Mouse (Mus musculus) ES-E14 (cell line): ENCODE results near the gene Tmem123. TPM values are rescaled to one million over a fixed set of nuclear protein-coding genes. Genes with fewer than 3 reads are reported as not detected.
A peak's percentile ranks its signal among the peaks of the same experiment; 100 is the strongest.

Experiments used
- DNase-seq: peaks from one replicate; pipeline ENCODE4 v3.0.0-alpha.2; 2013; ENCODE audit warnings: low read depth, low spot score
- H3K27ac ChIP-seq: 2 replicates; pipeline ENCODE4 v1.5.1; 2012; ENCODE audit warnings: low read depth, mild to moderate bottlenecking, low read length, moderate library complexity, mixed read lengths; ENCODE audit not compliant: poor library complexity, insufficient read depth, severe bottlenecking
- H3K36me3 ChIP-seq: 2 replicates; pipeline ENCODE4 v1.6.1; 2012; ENCODE audit warnings: mild to moderate bottlenecking, low read length, moderate library complexity, mixed read lengths; ENCODE audit not compliant: control insufficient read depth, poor library complexity, insufficient read depth, severe bottlenecking
- H3K4me1 ChIP-seq, 2 experiments: fragments of 150-350 bp in 1 of 2; sonication (generic) in 1 of 2; 2 replicates each; pipeline ENCODE4 v1.6.1; 2012; ENCODE audit warnings: low read length in 2 of 2, mild to moderate bottlenecking in 1 of 2, mixed read lengths in 1 of 2; ENCODE audit not compliant: control insufficient read depth in 2 of 2, insufficient read depth in 2 of 2, poor library complexity in 1 of 2
- H3K4me3 ChIP-seq, 2 experiments: fragments of 150-350 bp in 1 of 2; sonication (generic) in 1 of 2; 2 replicates each; pipeline ENCODE4 v1.5.1; 2012; ENCODE audit warnings: low read length in 2 of 2, low read depth in 1 of 2, mild to moderate bottlenecking in 1 of 2, mixed read lengths in 1 of 2; ENCODE audit not compliant: insufficient read depth in 1 of 2, poor library complexity in 1 of 2, severe bottlenecking in 1 of 2
- H3K9ac ChIP-seq: 2 replicates; pipeline ENCODE4 v1.6.1; 2012; ENCODE audit warnings: low read depth, mild to moderate bottlenecking, low read length, mixed read lengths; ENCODE audit not compliant: poor library complexity, insufficient read depth, severe bottlenecking
- H3K9me3 ChIP-seq: fragments of 150-350 bp; sonication (generic); 2 replicates; pipeline ENCODE4 v1.6.1; 2012; ENCODE audit warnings: low read depth, mild to moderate bottlenecking, low read length; ENCODE audit not compliant: control insufficient read depth, insufficient read depth
- CHD2 ChIP-seq: IDR thresholded peaks from 2 replicates; pipeline ENCODE4 v1.6.1; 2014; ENCODE audit warnings: mild to moderate bottlenecking, low read depth, low read length, inconsistent platforms
- HCFC1 ChIP-seq: IDR thresholded peaks from 2 replicates; pipeline ENCODE4 v1.6.1; 2012; ENCODE audit warnings: low read length, inconsistent platforms, borderline replicate concordance; ENCODE audit not compliant: insufficient read depth
- MAFK ChIP-seq: IDR thresholded peaks from 2 replicates; pipeline ENCODE4 v1.6.1; 2014; ENCODE audit warnings: mild to moderate bottlenecking, low read depth, low read length, inconsistent platforms; ENCODE audit not compliant: insufficient read depth
- ZC3H11A ChIP-seq: IDR thresholded peaks from 2 replicates; pipeline ENCODE4 v1.6.1; 2012; ENCODE audit warnings: low read depth, mild to moderate bottlenecking, inconsistent platforms, low read length, borderline replicate concordance
- ZNF384 ChIP-seq: IDR thresholded peaks from 2 replicates; pipeline ENCODE4 v1.6.1; 2012; ENCODE audit warnings: low read depth, low read length, inconsistent platforms
- in situ Hi-C, 2 experiments: fragments of 600-800 bp; cut with MboI; formaldehyde crosslinking; loops; one replicate each; pipeline ENCODE4 v1.15.1; 2025; ENCODE audit warnings: low sequenced_read_pairs in 2 of 2, inconsistent platforms in 1 of 2; ENCODE audit not compliant: unreplicated experiment in 2 of 2
- total RNA-seq: library from RNA; depleted of rRNA; stranded (reverse); fragments of 300-350 nt; gene quantifications from 2 replicates; pipeline ENCODE4 v1.2.3, GENCODE M21; 2012

Tmem123 gene
- total RNA-seq, 1 experiment, result 27.5 TPM

- Histone ChIP-seq H3K36me3 (no peaks in the 10 kb centered on the region), H3K9ac (no peak overlapping the region), H3K27ac (no peak overlapping the region), H3K4me3 (no peak overlapping the region), H3K9me3 (no peaks in the 10 kb centered on the region), H3K4me1 (no peaks in the 10 kb centered on the region)
- no peak for DNase-seq
- TF ChIP-seq ZNF384 (no peak), CHD2 (no peak), MAFK (no peak), HCFC1 (no peak), ZC3H11A (no peak)
- in situ Hi-C loops, result no loop called here
Measured at GRCm38 (mm10) chr9:7755889-7756423, 7.9 kb upstream of the Tmem123 start.

GRCm38 (mm10) chr9:7761906-7762455 lies 1.9 kb upstream of the Tmem123 start:
- no peaks in the 10 kb centered on the region for H3K36me3 ChIP-seq
- peak overlapping the region; percentile 16 to 38 for H3K4me3 ChIP-seq
- TF ChIP-seq HCFC1, result no peak
- TF ChIP-seq ZNF384, result no peak
- no peak for TF ChIP-seq CHD2
- no peak for TF ChIP-seq ZC3H11A
- DNase-seq, result no peak
- in situ Hi-C loops, result no loop called here
- H3K9me3 ChIP-seq, result no peaks in the 10 kb centered on the region
- H3K9ac ChIP-seq, result peak overlapping the region; percentile 56
- H3K27ac ChIP-seq, result no peak overlapping the region
- H3K4me1 ChIP-seq, result peaks cover 0 to 9% of the 10 kb centered on the region in 2 experiments; a peak in 2 of 4 replicates

GRCm38 (mm10) chr9:7762741-7763140 lies 1.1 kb upstream of the Tmem123 start:
- Histone ChIP-seq H3K27ac (no peak overlapping the region), H3K4me1 (peaks cover 0 to 12% of the 10 kb centered on the region in 2 experiments; a peak in 2 of 4 replicates), H3K9me3 (no peaks in the 10 kb centered on the region), H3K9ac (no peak overlapping the region), H3K4me3 (no peak overlapping the region), H3K36me3 (no peaks in the 10 kb centered on the region)
- TF ChIP-seq ZC3H11A (no peak), MAFK (no peak), CHD2 (no peak)
- no peak for DNase-seq
- in situ Hi-C loops, result no loop called here

GRCm38 (mm10) chr9:7764463-7764871 lies 626 bp downstream of the Tmem123 start:
- Histone ChIP-seq H3K9ac (peak overlapping the region; percentile 84), H3K27ac (0 out of 2 replicates have a peak overlapping the region, but pooled peaks have one; percentile 26), H3K9me3 (no peaks in the 10 kb centered on the region), H3K4me1 (peaks cover 0 to 12% of the 10 kb centered on the region in 2 experiments; a peak in 2 of 4 replicates), H3K4me3 (peak overlapping the region; percentile 83 to 99), H3K36me3 (peaks cover 3% of the 10 kb centered on the region; the same call in 1 of the 2 replicates)
- in situ Hi-C loops, result no loop called here
- TF ChIP-seq MAFK (no peak), CHD2 (no peak), ZC3H11A (no peak), ZNF384 (no peak), HCFC1 (no peak)
- DNase-seq, result peak; percentile 33
